Mouse (Mus musculus): ENCODE measurements at regions not wholly inside any gene's neighbourhood (a gene's known extent, or its start where the extent isn't known, plus 50 kb on each side); places are given as distances from the start of the nearest gene placed in this dataset.

GRCm38 (mm10) chr4:7206987-7207386 is 1031.9 kb downstream of the Car8 start:
- DNase-seq (ENCODE audit: low read depth), result no peak
- TF ChIP-seq POLR2A (IDR thresholded peaks at IDR 0.05; ENCODE audit: borderline replicate concordance, extremely low read depth, insufficient read depth, insufficient read length, poor library complexity, severe bottlenecking) (no peak), CTCF (IDR thresholded peaks at IDR 0.05; ENCODE audit: borderline replicate concordance, extremely low read depth, insufficient read depth, insufficient read length) (no peak)

GRCm38 (mm10) chr4:7201816-7202215 is 1037.0 kb downstream of the Car8 start:
- DNase-seq (ENCODE audit: low read depth), result peak; percentile 14
- TF ChIP-seq CTCF (IDR thresholded peaks at IDR 0.05; ENCODE audit: borderline replicate concordance, extremely low read depth, insufficient read depth, insufficient read length) (no peak), POLR2A (IDR thresholded peaks at IDR 0.05; ENCODE audit: borderline replicate concordance, extremely low read depth, insufficient read depth, insufficient read length, poor library complexity, severe bottlenecking) (no peak)

GRCm38 (mm10) chr4:7199941-7200340 is 1038.9 kb downstream of the Car8 start:
- TF ChIP-seq CTCF (IDR thresholded peaks at IDR 0.05; ENCODE audit: borderline replicate concordance, extremely low read depth, insufficient read depth, insufficient read length) (no peak), POLR2A (IDR thresholded peaks at IDR 0.05; ENCODE audit: borderline replicate concordance, extremely low read depth, insufficient read depth, insufficient read length, poor library complexity, severe bottlenecking) (no peak)
- DNase-seq (ENCODE audit: low read depth), result no peak

- DNase-seq (ENCODE audit: low read depth), result peak; percentile 33
- TF ChIP-seq CTCF (IDR thresholded peaks at IDR 0.05; ENCODE audit: borderline replicate concordance, extremely low read depth, insufficient read depth, insufficient read length) (no peak), POLR2A (IDR thresholded peaks at IDR 0.05; ENCODE audit: borderline replicate concordance, extremely low read depth, insufficient read depth, insufficient read length, poor library complexity, severe bottlenecking) (no peak)
Measured at GRCm38 (mm10) chr4:7199052-7199451, 1039.8 kb downstream of the Car8 start.

GRCm38 (mm10) chr4:7196570-7196969 is 1042.3 kb downstream of the Car8 start:
- DNase-seq (ENCODE audit: low read depth), result no peak
- no peak for TF ChIP-seq POLR2A (IDR thresholded peaks at IDR 0.05; ENCODE audit: borderline replicate concordance, extremely low read depth, insufficient read depth, insufficient read length, poor library complexity, severe bottlenecking)
- TF ChIP-seq CTCF (IDR thresholded peaks at IDR 0.05; ENCODE audit: borderline replicate concordance, extremely low read depth, insufficient read depth, insufficient read length), result no peak

- no peak for TF ChIP-seq POLR2A (IDR thresholded peaks at IDR 0.05; ENCODE audit: borderline replicate concordance, extremely low read depth, insufficient read depth, insufficient read length, poor library complexity, severe bottlenecking)
Measured at GRCm38 (mm10) chr4:7195619-7196018, 1043.2 kb downstream of the Car8 start.

GRCm38 (mm10) chr4:7191912-7192311 is 1046.9 kb downstream of the Car8 start:
- DNase-seq (ENCODE audit: low read depth), result peak; percentile 77
- TF ChIP-seq POLR2A (IDR thresholded peaks at IDR 0.05; ENCODE audit: borderline replicate concordance, extremely low read depth, insufficient read depth, insufficient read length, poor library complexity, severe bottlenecking) (no peak), CTCF (IDR thresholded peaks at IDR 0.05; ENCODE audit: borderline replicate concordance, extremely low read depth, insufficient read depth, insufficient read length) (no peak)

More at GRCm38 (mm10) chr4:7195619-7196018, 1043.2 kb downstream of the Car8 start:
- DNase-seq (ENCODE audit: low read depth), result no peak

- peak; percentile 75 for DNase-seq (ENCODE audit: low read depth)
Measured at GRCm38 (mm10) chr4:7191228-7191627, 1047.6 kb downstream of the Car8 start.

GRCm38 (mm10) chr4:7175030-7175429 is 1063.8 kb downstream of the Car8 start:
- TF ChIP-seq POLR2A (IDR thresholded peaks at IDR 0.05; ENCODE audit: borderline replicate concordance, extremely low read depth, insufficient read depth, insufficient read length, poor library complexity, severe bottlenecking), result no peak
- TF ChIP-seq CTCF (IDR thresholded peaks at IDR 0.05; ENCODE audit: borderline replicate concordance, extremely low read depth, insufficient read depth, insufficient read length), result no peak
- DNase-seq (ENCODE audit: low read depth), result no peak

More at GRCm38 (mm10) chr4:7191228-7191627, 1047.6 kb downstream of the Car8 start:
- TF ChIP-seq POLR2A (IDR thresholded peaks at IDR 0.05; ENCODE audit: borderline replicate concordance, extremely low read depth, insufficient read depth, insufficient read length, poor library complexity, severe bottlenecking) (no peak), CTCF (IDR thresholded peaks at IDR 0.05; ENCODE audit: borderline replicate concordance, extremely low read depth, insufficient read depth, insufficient read length) (no peak)

GRCm38 (mm10) chr4:7172528-7173306 is 1066.1 kb downstream of the Car8 start:
- DNase-seq (ENCODE audit: low read depth), result peak; percentile 81
- TF ChIP-seq CTCF (IDR thresholded peaks at IDR 0.05; ENCODE audit: borderline replicate concordance, extremely low read depth, insufficient read depth, insufficient read length) (no peak), POLR2A (IDR thresholded peaks at IDR 0.05; ENCODE audit: borderline replicate concordance, extremely low read depth, insufficient read depth, insufficient read length, poor library complexity, severe bottlenecking) (no peak)

GRCm38 (mm10) chr4:7171637-7172417 is 1067.0 kb downstream of the Car8 start:
- no peak for DNase-seq (ENCODE audit: low read depth)
- no peak for TF ChIP-seq CTCF (IDR thresholded peaks at IDR 0.05; ENCODE audit: borderline replicate concordance, extremely low read depth, insufficient read depth, insufficient read length)
- TF ChIP-seq POLR2A (IDR thresholded peaks at IDR 0.05; ENCODE audit: borderline replicate concordance, extremely low read depth, insufficient read depth, insufficient read length, poor library complexity, severe bottlenecking), result no peak

All from brain, embryonic 14.5 days (tissue).